Mouse (Mus musculus) lung, adult 2 months (tissue): Measurements from ENCODE around the gene Bptf.

Source experiments
- CTCF ChIP-seq: fragments of 200-500 bp; IDR thresholded peaks from 2 replicates; pipeline ENCODE4 v1.5.1; 2011; ENCODE audit warnings: mild to moderate bottlenecking, low read length, control low read depth; ENCODE audit not compliant: insufficient read depth
- POLR2A ChIP-seq: fragments of 200-500 bp; IDR thresholded peaks from 2 replicates; pipeline ENCODE4 v1.6.1; 2011; ENCODE audit warnings: low read depth, mild to moderate bottlenecking, control low read depth, low read length, borderline replicate concordance; ENCODE audit errors: extremely low read depth

DNA sequence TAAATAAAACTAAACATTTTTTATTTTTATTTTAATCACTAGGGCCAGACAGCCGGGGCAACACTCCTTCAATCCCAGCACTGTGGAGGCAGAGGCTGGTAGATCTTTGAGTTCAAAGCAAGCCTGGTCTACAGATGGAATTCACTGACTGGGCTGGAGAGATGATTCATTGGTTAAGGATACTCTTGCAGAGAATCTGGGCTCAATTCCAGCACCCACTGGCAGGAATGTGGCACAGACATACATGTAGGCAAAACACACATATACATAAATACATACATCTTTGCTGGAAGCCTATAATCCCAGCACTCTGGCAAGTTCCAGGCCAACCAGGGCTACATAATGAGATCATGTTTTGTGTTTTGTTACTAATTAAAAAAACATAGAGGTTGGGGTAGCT lies 126.4 kb downstream of the Bptf start:
- TF ChIP-seq CTCF (no peak), POLR2A (no peak)
